Mouse (Mus musculus) CH12.LX (cell line): ENCODE measurements at regions not wholly inside any gene's neighbourhood (a gene's known extent, or its start where the extent isn't known, plus 50 kb on each side); places are given as distances from the start of the nearest gene placed in this dataset.

Experiments used
- CTCF ChIP-seq, 2 experiments: IDR thresholded peaks in 1 of 2; conservative IDR thresholded peaks in 1 of 2; 2 replicates each; pipeline ENCODE4 v1.5.1; 2011 to 2012; ENCODE audit warnings: low read depth in 2 of 2, low read length in 2 of 2, improper control_type of control experiment in 1 of 2, inconsistent platforms in 1 of 2, mild to moderate bottlenecking in 1 of 2, moderate library complexity in 1 of 2
- EP300 ChIP-seq: IDR thresholded peaks from 2 replicates; pipeline ENCODE4 v1.6.1; 2011; ENCODE audit warnings: low read length, improper control_type of control experiment
- IRF4 ChIP-seq: IDR thresholded peaks from 2 replicates; pipeline ENCODE4 v1.6.1; 2014; ENCODE audit warnings: low read depth, mild to moderate bottlenecking, inconsistent platforms, low read length, improper control_type of control experiment
- POLR2AphosphoS2 ChIP-seq: IDR thresholded peaks from 2 replicates; pipeline ENCODE4 v1.6.1; 2011; ENCODE audit warnings: low read depth, low read length, improper control_type of control experiment
- TCF12 ChIP-seq: IDR thresholded peaks from 2 replicates; pipeline ENCODE4 v1.6.1; 2014; ENCODE audit warnings: low read depth, mild to moderate bottlenecking, inconsistent platforms, low read length, improper control_type of control experiment
- USF1 ChIP-seq: IDR thresholded peaks from 2 replicates; pipeline ENCODE4 v1.6.1; 2014; ENCODE audit warnings: low read depth, mild to moderate bottlenecking, inconsistent platforms, low read length, improper control_type of control experiment

DNA sequence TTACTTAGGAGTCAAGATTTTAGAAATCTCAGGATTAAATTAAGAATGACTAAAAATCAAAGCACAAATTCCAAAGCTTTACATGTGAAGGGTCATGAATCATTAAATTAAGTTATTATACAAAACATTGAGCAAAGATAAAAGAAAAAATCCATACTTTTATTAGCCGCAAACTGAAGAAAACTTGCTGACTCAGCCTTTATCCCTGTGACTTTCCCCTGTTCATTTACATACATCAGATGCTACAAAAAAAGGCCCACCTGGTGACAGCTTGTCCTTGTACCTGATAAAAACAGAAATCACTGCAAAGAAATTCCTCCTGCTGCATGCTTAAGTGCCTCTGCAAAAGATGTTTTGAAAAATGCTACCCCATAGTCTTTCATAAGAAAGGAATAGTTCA, 2555.9 kb upstream of the Pcdh20 start:
- TF ChIP-seq CTCF (conservative IDR thresholded peaks at IDR 0.05 in 1 of 2, IDR thresholded peaks at IDR 0.05 in 1 of 2; ENCODE audit: low read depth in 2 of 2, low read length in 2 of 2): no peak
- TF ChIP-seq TCF12: no peak
- TF ChIP-seq IRF4: no peak
- no peak for TF ChIP-seq EP300
- TF ChIP-seq USF1: no peak
- TF ChIP-seq POLR2AphosphoS2: no peak
